Comparison of ENCODE assay signal across 33 mouse cellular contexts in the genomic region with DNA sequence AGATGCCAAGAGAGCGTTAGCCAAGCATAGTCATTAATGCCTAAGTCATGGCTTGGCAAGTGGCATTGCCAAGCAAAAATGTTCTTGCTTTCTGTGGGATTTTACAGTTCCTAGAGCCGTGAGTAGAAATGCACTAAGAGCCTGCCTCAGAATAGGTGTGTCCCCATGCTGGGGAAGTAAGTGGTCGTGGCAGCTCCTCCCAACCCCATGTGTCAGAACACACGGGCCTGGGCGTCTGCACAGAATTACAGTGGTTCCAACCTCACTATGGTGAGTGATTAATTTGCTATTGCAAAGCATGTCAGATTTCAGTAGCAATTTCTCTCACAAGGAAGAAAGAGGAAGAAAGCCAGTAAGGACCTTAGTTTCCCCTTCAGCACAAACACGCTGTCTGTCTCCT. TPM values are rescaled to one million over a fixed set of nuclear protein-coding genes. Genes with fewer than 3 reads are reported as not detected.
DNase-seq lines count a peak whose midpoint lies in the region; ATAC-seq and TF ChIP-seq lines count a peak whose summit lies in the region.
"Had no signal": no experiment of that assay in that cellular context is flagged by ENCODE, and none has a peak within 500 bp of the region (broad histone marks: within the 10 kb centered on the region; RNA-seq: fewer than 3 reads in every experiment).

No protein-coding gene starts in this region.

- H3K27me3 ChIP-seq in forebrain, embryonic 16.5 days (replicated peaks; ENCODE audit: control insufficient read depth, insufficient read depth, low read length), result no peaks in the 10 kb centered on the region
- no peaks in the 10 kb centered on the region for H3K27me3 ChIP-seq in forebrain, embryonic 11.5 days (ENCODE audit: control insufficient read depth, insufficient read depth, low read length)
- no peaks in the 10 kb centered on the region for H3K27me3 ChIP-seq in liver, embryonic 12.5 days (replicated peaks)
- H3K27me3 ChIP-seq in liver, postnatal 0 days (ENCODE audit: insufficient read depth, low read length), result no peaks in the 10 kb centered on the region
- no peaks in the 10 kb centered on the region for H3K27me3 ChIP-seq in embryonic facial prominence, embryonic 15.5 days
- H3K27me3 ChIP-seq: forebrain, embryonic 13.5 days; heart, embryonic 15.5 days; hindbrain, embryonic 15.5 days had no signal

- H3K9ac ChIP-seq in forebrain, embryonic 16.5 days (replicated peaks; ENCODE audit: low read depth, low read length), result no peak overlapping the region
- no peak overlapping the region for H3K9ac ChIP-seq in forebrain, embryonic 11.5 days (ENCODE audit: low read length)
- H3K9ac ChIP-seq in liver, embryonic 12.5 days, result peak overlapping the region; percentile 27; the same call in 1 of the 2 replicates
- no peak overlapping the region for H3K9ac ChIP-seq in liver, postnatal 0 days (replicated peaks)
- H3K9ac ChIP-seq in embryonic facial prominence, embryonic 15.5 days, result no peak overlapping the region
- H3K9ac ChIP-seq: forebrain, embryonic 13.5 days; heart, embryonic 15.5 days; hindbrain, embryonic 15.5 days had no signal

- ATAC-seq in forebrain, embryonic 16.5 days, result no peak; the same call in 1 of the 2 replicates
- no peak for ATAC-seq in forebrain, embryonic 11.5 days (replicated peaks; ENCODE audit: low FRiP score)
- ATAC-seq in liver, embryonic 12.5 days, result no peak
- ATAC-seq in liver, postnatal 0 days, result no peak
- ATAC-seq in embryonic facial prominence, embryonic 15.5 days (ENCODE audit: insufficient number of reproducible peaks, low FRiP score, low TSS enrichment, low read depth), result no peak
- peak; percentile 61 for ATAC-seq in monocyte, adult 5-6 weeks (replicated peaks; ENCODE audit: insufficient number of reproducible peaks, low FRiP score, low TSS enrichment, poor library complexity, severe bottlenecking)
- ATAC-seq: CD4-positive, CD25-positive, alpha-beta regulatory T cell, adult 4 months; forebrain, embryonic 13.5 days had no signal

- no peak for TF ChIP-seq CTCF in liver, postnatal 0 days (IDR thresholded peaks at IDR 0.05; ENCODE audit: low read depth)

- H3K4me3 ChIP-seq in forebrain, embryonic 16.5 days (replicated peaks; ENCODE audit: low read length), result no peak overlapping the region
- H3K4me3 ChIP-seq in forebrain, embryonic 11.5 days (ENCODE audit: low read depth, low read length), result no peak overlapping the region
- no peak overlapping the region for H3K4me3 ChIP-seq in liver, embryonic 12.5 days
- H3K4me3 ChIP-seq in liver, postnatal 0 days (ENCODE audit: low read depth, low read length), result no peak overlapping the region
- no peak overlapping the region for H3K4me3 ChIP-seq in embryonic facial prominence, embryonic 15.5 days (replicated peaks)
- H3K4me3 ChIP-seq: forebrain, embryonic 13.5 days; heart, embryonic 15.5 days; hindbrain, embryonic 15.5 days had no signal

- H3K4me2 ChIP-seq in forebrain, embryonic 16.5 days (ENCODE audit: low read length), result no peak overlapping the region
- no peak overlapping the region for H3K4me2 ChIP-seq in forebrain, embryonic 11.5 days (ENCODE audit: low read depth, low read length, severe bottlenecking)
- H3K4me2 ChIP-seq in liver, embryonic 12.5 days, result no peak overlapping the region
- H3K4me2 ChIP-seq in liver, postnatal 0 days (ENCODE audit: low read depth, low read length), result no peak overlapping the region
- no peak overlapping the region for H3K4me2 ChIP-seq in embryonic facial prominence, embryonic 15.5 days (replicated peaks)
- H3K4me2 ChIP-seq: forebrain, embryonic 13.5 days; heart, embryonic 15.5 days; hindbrain, embryonic 15.5 days; liver, embryonic 11.5 days had no signal

- TF ChIP-seq EP300 in liver, postnatal 0 days (IDR thresholded peaks at IDR 0.05; ENCODE audit: low read depth), result no peak

- H3K9me3 ChIP-seq in forebrain, embryonic 16.5 days (ENCODE audit: control insufficient read depth, low read length), result no peaks in the 10 kb centered on the region
- no peaks in the 10 kb centered on the region for H3K9me3 ChIP-seq in forebrain, embryonic 11.5 days (ENCODE audit: control insufficient read depth, low read length)
- no peaks in the 10 kb centered on the region for H3K9me3 ChIP-seq in liver, embryonic 12.5 days (replicated peaks)
- H3K9me3 ChIP-seq in liver, postnatal 0 days (ENCODE audit: low read length), result no peaks in the 10 kb centered on the region
- H3K9me3 ChIP-seq in embryonic facial prominence, embryonic 15.5 days (replicated peaks), result no peaks in the 10 kb centered on the region
- H3K9me3 ChIP-seq: forebrain, embryonic 13.5 days; G1E; heart, embryonic 15.5 days; hindbrain, embryonic 15.5 days had no signal

- WGBS in forebrain, embryonic 16.5 days, result 24% methylated on average over 6 of the region's 6 CpGs
- WGBS in forebrain, embryonic 11.5 days, result 71% methylated on average over 6 of the region's 6 CpGs
- 58% methylated on average over 6 of the region's 6 CpGs for WGBS in liver, embryonic 12.5 days (ENCODE audit: insufficient replicate concordance)
- WGBS in liver, postnatal 0 days (ENCODE audit: insufficient replicate concordance), result 49% methylated on average over 6 of the region's 6 CpGs
- WGBS in embryonic facial prominence, embryonic 15.5 days, result 34% methylated on average over 6 of the region's 6 CpGs

- peaks cover 62% of the 10 kb centered on the region for H3K4me1 ChIP-seq in forebrain, embryonic 16.5 days (replicated peaks; ENCODE audit: control insufficient read depth, insufficient read depth, low read length)
- peaks cover 3% of the 10 kb centered on the region; the same call in 1 of the 2 replicates for H3K4me1 ChIP-seq in forebrain, embryonic 11.5 days (replicated peaks; ENCODE audit: control insufficient read depth, insufficient read depth, low read length)
- peaks cover 94% of the 10 kb centered on the region for H3K4me1 ChIP-seq in liver, embryonic 12.5 days
- peaks cover 4% of the 10 kb centered on the region; the same call in 1 of the 2 replicates for H3K4me1 ChIP-seq in liver, postnatal 0 days (ENCODE audit: insufficient read depth)
- peaks cover 28% of the 10 kb centered on the region for H3K4me1 ChIP-seq in embryonic facial prominence, embryonic 15.5 days

- no peak for DNase-seq in forebrain, embryonic 11.5 days (ENCODE audit: low spot score)
- no peak for DNase-seq in liver, postnatal 0 days
- no peak for DNase-seq in natural killer cell, adult 2 months (ENCODE audit: low spot score in 2 of 2)
- no peak for DNase-seq in adrenal gland, postnatal 25 days
- DNase-seq: adrenal gland, adult 2 months; cerebellum, adult 8-10 months; cerebellum, postnatal 36 days; gastrocnemius, postnatal 14 days; heart, postnatal 36 days; kidney, adult 2 months; kidney, postnatal 10 days; layer of hippocampus, adult 9-11 months; left cerebral cortex, postnatal 4 days; lung, adult 2 months; midbrain, embryonic 14.5 days; thymus, adult 2 months; thymus, postnatal 4 days had no signal

- 0 out of 2 replicates have a peak, but pooled peaks cover 2% of the 10 kb centered on the region for H3K36me3 ChIP-seq in forebrain, embryonic 16.5 days (ENCODE audit: control insufficient read depth, insufficient read depth)
- H3K36me3 ChIP-seq in forebrain, embryonic 11.5 days (ENCODE audit: control insufficient read depth, insufficient read depth, low read length), result no peaks in the 10 kb centered on the region
- peaks cover 70% of the 10 kb centered on the region for H3K36me3 ChIP-seq in liver, embryonic 12.5 days
- no peaks in the 10 kb centered on the region for H3K36me3 ChIP-seq in liver, postnatal 0 days (replicated peaks; ENCODE audit: insufficient read depth, low read length)
- H3K36me3 ChIP-seq in embryonic facial prominence, embryonic 15.5 days, result no peaks in the 10 kb centered on the region
- H3K36me3 ChIP-seq: heart, embryonic 15.5 days; hindbrain, embryonic 15.5 days had no signal

- peak overlapping the region; percentile 25 for H3K27ac ChIP-seq in forebrain, embryonic 16.5 days (ENCODE audit: low read length)
- H3K27ac ChIP-seq in forebrain, embryonic 11.5 days (ENCODE audit: low read depth, low read length), result no peak overlapping the region
- no peak overlapping the region for H3K27ac ChIP-seq in liver, embryonic 12.5 days
- no peak overlapping the region for H3K27ac ChIP-seq in liver, postnatal 0 days (ENCODE audit: low read depth)
- H3K27ac ChIP-seq in embryonic facial prominence, embryonic 15.5 days (replicated peaks), result 0 out of 2 replicates have a peak overlapping the region, but pooled peaks have one; percentile 12
- H3K27ac ChIP-seq: forebrain, embryonic 13.5 days; heart, embryonic 15.5 days; hindbrain, embryonic 15.5 days had no signal

RNA-seq across cellular contexts. Expression of a gene that starts 33.9 kb away (rescaled TPM):
- polyA plus RNA-seq in forebrain, embryonic 16.5 days (2015; fragmentation: Nextera tagmentation; extraction: Ambion mirVana), result 236 and 244 TPM in 2 replicates
- polyA plus RNA-seq in forebrain, embryonic 11.5 days (2014; fragmentation: Nextera tagmentation; extraction: Ambion mirVana), result 97.0 and 101 TPM in 2 replicates
- 53.4 and 53.5 TPM in 2 replicates for polyA plus RNA-seq in liver, embryonic 12.5 days (2016; fragmentation: Nextera tagmentation; extraction: Ambion mirVana)
- polyA plus RNA-seq in liver, postnatal 0 days (2015; fragmentation: Nextera tagmentation; extraction: Ambion mirVana), result 6.6 and 10.3 TPM in 2 replicates
- polyA plus RNA-seq in embryonic facial prominence, embryonic 15.5 days (2015; fragmentation: Nextera tagmentation; extraction: Ambion mirVana), result 41.7 and 43.0 TPM in 2 replicates
- total RNA-seq in monocyte, adult 5-6 weeks (2017), result 12.1 to 16.9 TPM (median 13.9 TPM) in 3 replicates
- total RNA-seq in adrenal gland, postnatal 25 days (2021), result 7.5 and 8.6 TPM in 2 replicates

RNA-seq across cellular contexts. Expression of a gene that starts 36.9 kb away (rescaled TPM):
- polyA plus RNA-seq in forebrain, embryonic 16.5 days (2015; fragmentation: Nextera tagmentation; extraction: Ambion mirVana), result not detected in 2 replicates
- not detected in 2 replicates for polyA plus RNA-seq in forebrain, embryonic 11.5 days (2014; fragmentation: Nextera tagmentation; extraction: Ambion mirVana)
- not detected in 2 replicates for polyA plus RNA-seq in liver, embryonic 12.5 days (2016; fragmentation: Nextera tagmentation; extraction: Ambion mirVana)
- not detected in 2 replicates for polyA plus RNA-seq in liver, postnatal 0 days (2015; fragmentation: Nextera tagmentation; extraction: Ambion mirVana)
- polyA plus RNA-seq in embryonic facial prominence, embryonic 15.5 days (2015; fragmentation: Nextera tagmentation; extraction: Ambion mirVana), result not detected in 2 replicates
- not detected in 3 replicates for total RNA-seq in monocyte, adult 5-6 weeks (2017)
- total RNA-seq in adrenal gland, postnatal 25 days (2021), result not detected in 2 replicates
- total RNA-seq: adrenal gland, adult 2 months; gastrocnemius, postnatal 14 days; heart, adult 8-10 months; heart, postnatal 36 days; megakaryocyte-erythroid progenitor cell, adult 5-6 weeks; neutrophil, adult 5-6 weeks had no signal
- polyA plus RNA-seq: adrenal gland, adult 2 months; CD4-positive, CD25-positive, alpha-beta regulatory T cell, adult 4 months; forebrain, embryonic 13.5 days; G1E; heart, embryonic 15.5 days; hindbrain, embryonic 15.5 days; intestine, embryonic 14.5 days; kidney, adult 2 months; liver, embryonic 11.5 days; lung, adult 2 months; midbrain, embryonic 14.5 days; small intestine, adult 2 months; stomach, embryonic 16.5 days; thymus, adult 2 months had no signal

Comparison
In these comparisons a context has a peak if more than half of its experiments do, and no peak if none do; other contexts are left out.
1. H3K27ac ChIP-seq: peak in forebrain, embryonic 16.5 days (single experiment) and embryonic facial prominence, embryonic 15.5 days (single experiment); none in forebrain, embryonic 11.5 days (single experiment), liver, embryonic 12.5 days (single experiment) and liver, postnatal 0 days (single experiment).